25 mouse cellular contexts compared by ENCODE assay signal in genomic region chr3:121824319-121824718, GRCm38 (mm10). TPM values are rescaled to one million over a fixed set of nuclear protein-coding genes. Genes with fewer than 3 reads are reported as not detected.
DNase-seq lines count a peak whose midpoint lies in the region; ATAC-seq and TF ChIP-seq lines count a peak whose summit lies in the region.
"Had no signal": no experiment of that assay in that cellular context is flagged by ENCODE, and none has a peak within 500 bp of the region (broad histone marks: within the 10 kb centered on the region; RNA-seq: fewer than 3 reads in every experiment).

No protein-coding gene starts in this region.

- no peak for DNase-seq in liver, embryonic 11.5 days (ENCODE audit: low spot score)
- DNase-seq in liver, postnatal 0 days, result no peak
- DNase-seq in liver, embryonic 14.5 days (ENCODE audit: low read depth in 3 of 3, low spot score in 3 of 3), result no peak
- DNase-seq in liver (no peak), MEL (ENCODE audit: low read depth, low spot score) (no peak)
- no peak for DNase-seq in urinary bladder, postnatal 14 days (ENCODE audit: low spot score)
- DNase-seq in natural killer cell, adult 2 months (ENCODE audit: low spot score in 2 of 2), result no peak
- DNase-seq: adrenal gland, adult 2 months; adrenal gland, postnatal 10 days; adrenal gland, postnatal 25 days; B cell, adult 2 months; cerebellum, adult 11 months; cerebellum, adult 18-20 months; cerebellum, adult 8-10 months; cerebellum, adult 9-11 months; cerebellum, postnatal 14 days; cerebellum, postnatal 36 days had no signal

- TF ChIP-seq RAD21 in MEL (IDR thresholded peaks at IDR 0.05; ENCODE audit: low read depth, low read length), result no peak

- H3K79me2 ChIP-seq in MEL (ENCODE audit: control insufficient read depth, insufficient read depth, low read length, poor library complexity), result no peaks in the 10 kb centered on the region; the same call in 1 of the 2 replicates

- H3K4me1 ChIP-seq in liver, embryonic 11.5 days (replicated peaks; ENCODE audit: control insufficient read depth, insufficient read depth, low read length), result no peaks in the 10 kb centered on the region; the same call in none of the 2 replicates
- peaks cover 6% of the 10 kb centered on the region for H3K4me1 ChIP-seq in liver, postnatal 0 days (ENCODE audit: insufficient read depth)
- peaks cover 0 to 12% of the 10 kb centered on the region in 2 experiments; a peak in 2 of 4 replicates for H3K4me1 ChIP-seq in liver, embryonic 14.5 days (replicated peaks; ENCODE audit: control insufficient read depth in 2 of 2, insufficient read depth in 2 of 2, low read length in 1 of 2)
- H3K4me1 ChIP-seq in MEL (ENCODE audit: control insufficient read depth in 1 of 2, insufficient read depth in 2 of 2, low read length in 2 of 2), result peaks cover 0 to 12% of the 10 kb centered on the region in 2 experiments; a peak in 2 of 4 replicates
- H3K4me1 ChIP-seq: embryonic facial prominence, embryonic 12.5 days; forebrain, embryonic 15.5 days had no signal

- no peaks in the 10 kb centered on the region for H3K27me3 ChIP-seq in liver, embryonic 11.5 days (replicated peaks; ENCODE audit: control insufficient read depth, insufficient read depth, low read length)
- no peaks in the 10 kb centered on the region for H3K27me3 ChIP-seq in liver, postnatal 0 days (ENCODE audit: insufficient read depth, low read length)
- no peaks in the 10 kb centered on the region for H3K27me3 ChIP-seq in liver, embryonic 14.5 days (ENCODE audit: control insufficient read depth, insufficient read depth, low read length)
- no peaks in the 10 kb centered on the region for H3K27me3 ChIP-seq in MEL (ENCODE audit: control insufficient read depth in 1 of 2, insufficient read depth in 2 of 2, low read length in 2 of 2)
- H3K27me3 ChIP-seq: CH12.LX; embryonic facial prominence, embryonic 12.5 days; forebrain, embryonic 13.5 days; forebrain, embryonic 15.5 days had no signal

- no peak overlapping the region for H3K4me3 ChIP-seq in liver, embryonic 11.5 days (ENCODE audit: low read depth, low read length)
- no peak overlapping the region for H3K4me3 ChIP-seq in liver, postnatal 0 days (ENCODE audit: low read depth, low read length)
- no peak overlapping the region for H3K4me3 ChIP-seq in liver, embryonic 14.5 days (ENCODE audit: insufficient read depth in 1 of 2, low read depth in 2 of 2, low read length in 2 of 2)
- no peak overlapping the region for H3K4me3 ChIP-seq in MEL (ENCODE audit: control insufficient read depth in 1 of 2, insufficient read depth in 1 of 2, low read depth in 2 of 2, low read length in 2 of 2)
- H3K4me3 ChIP-seq: embryonic facial prominence, embryonic 10.5 days; embryonic facial prominence, embryonic 12.5 days; forebrain, embryonic 13.5 days; forebrain, embryonic 15.5 days had no signal

- no peak overlapping the region for H3K27ac ChIP-seq in liver, embryonic 11.5 days (ENCODE audit: low read depth, low read length)
- no peak overlapping the region for H3K27ac ChIP-seq in liver, postnatal 0 days (ENCODE audit: low read depth)
- H3K27ac ChIP-seq in liver, embryonic 14.5 days, result no peak overlapping the region
- no peak overlapping the region for H3K27ac ChIP-seq in MEL (ENCODE audit: control insufficient read depth, low read depth, low read length)
- H3K27ac ChIP-seq: embryonic facial prominence, embryonic 10.5 days; embryonic facial prominence, embryonic 12.5 days; forebrain, embryonic 13.5 days; forebrain, embryonic 15.5 days had no signal

- H3K36me3 ChIP-seq in liver, embryonic 11.5 days (ENCODE audit: control insufficient read depth, insufficient read depth, low read length), result no peaks in the 10 kb centered on the region
- H3K36me3 ChIP-seq in liver, postnatal 0 days (replicated peaks; ENCODE audit: insufficient read depth, low read length), result no peaks in the 10 kb centered on the region
- H3K36me3 ChIP-seq in liver, embryonic 14.5 days (replicated peaks; ENCODE audit: control insufficient read depth, insufficient read depth, low read depth), result no peaks in the 10 kb centered on the region
- peaks cover 0 to 2% of the 10 kb centered on the region in 2 experiments; a peak in 2 of 4 replicates for H3K36me3 ChIP-seq in MEL (ENCODE audit: control insufficient read depth in 1 of 2, insufficient read depth in 2 of 2, low read length in 2 of 2)
- H3K36me3 ChIP-seq: embryonic facial prominence, embryonic 10.5 days; embryonic facial prominence, embryonic 12.5 days; forebrain, embryonic 15.5 days; G1E had no signal

- TF ChIP-seq EP300 in liver, postnatal 0 days (IDR thresholded peaks at IDR 0.05; ENCODE audit: low read depth), result no peak
- 0 out of 2 replicates have a peak, but pooled peaks have one; percentile 15 for TF ChIP-seq EP300 in liver, embryonic 14.5 days (IDR thresholded peaks at IDR 0.05; ENCODE audit: low read depth)
- TF ChIP-seq EP300 in MEL (IDR thresholded peaks at IDR 0.05; ENCODE audit: low read depth in 1 of 2, low read length in 2 of 2), result peak; percentile 29 to 71; a peak in 3 of 4 replicates

- no peak overlapping the region for H3K4me2 ChIP-seq in liver, embryonic 11.5 days
- H3K4me2 ChIP-seq in liver, postnatal 0 days (ENCODE audit: low read depth, low read length), result no peak overlapping the region
- H3K4me2 ChIP-seq in liver, embryonic 14.5 days (ENCODE audit: low read depth), result no peak overlapping the region
- H3K4me2 ChIP-seq: embryonic facial prominence, embryonic 12.5 days; forebrain, embryonic 13.5 days; forebrain, embryonic 15.5 days had no signal

- no peak overlapping the region for H3K9ac ChIP-seq in liver, embryonic 11.5 days (ENCODE audit: low read depth, low read length)
- H3K9ac ChIP-seq in liver, postnatal 0 days (replicated peaks), result no peak overlapping the region
- no peak overlapping the region for H3K9ac ChIP-seq in liver, embryonic 14.5 days (replicated peaks)
- no peak overlapping the region for H3K9ac ChIP-seq in MEL (ENCODE audit: control insufficient read depth, low read depth, low read length, poor library complexity, severe bottlenecking)
- H3K9ac ChIP-seq: embryonic facial prominence, embryonic 12.5 days; forebrain, embryonic 13.5 days; forebrain, embryonic 15.5 days had no signal

- no peaks in the 10 kb centered on the region for H3K9me3 ChIP-seq in liver, embryonic 11.5 days (ENCODE audit: control insufficient read depth, low read length)
- no peaks in the 10 kb centered on the region for H3K9me3 ChIP-seq in liver, postnatal 0 days (ENCODE audit: low read length)
- H3K9me3 ChIP-seq in liver, embryonic 14.5 days (ENCODE audit: control insufficient read depth, low read length), result no peaks in the 10 kb centered on the region
- H3K9me3 ChIP-seq in MEL (replicated peaks; ENCODE audit: insufficient read depth, low read length), result no peaks in the 10 kb centered on the region
- H3K9me3 ChIP-seq: embryonic facial prominence, embryonic 10.5 days; embryonic facial prominence, embryonic 12.5 days; forebrain, embryonic 13.5 days; forebrain, embryonic 15.5 days; G1E had no signal

- 67% methylated on average over 1 of the region's 1 CpGs for WGBS in liver, embryonic 11.5 days
- WGBS in liver, postnatal 0 days (ENCODE audit: insufficient replicate concordance), result 62% methylated on average over 1 of the region's 1 CpGs
- WGBS in liver, embryonic 14.5 days (ENCODE audit: insufficient replicate concordance), result 26% methylated on average over 1 of the region's 1 CpGs

- peak; percentile 41; the same call in 1 of the 2 replicates for ATAC-seq in liver, embryonic 11.5 days (replicated peaks; ENCODE audit: low FRiP score)
- ATAC-seq in liver, postnatal 0 days, result no peak
- ATAC-seq in liver, embryonic 14.5 days (ENCODE audit: insufficient read depth), result no peak
- ATAC-seq in megakaryocyte progenitor cell, adult 5-6 weeks (replicated peaks; ENCODE audit: poor library complexity), result peak; percentile 55
- ATAC-seq: CD4-positive, CD25-positive, alpha-beta regulatory T cell, adult 4 months; forebrain, embryonic 13.5 days; forebrain, embryonic 15.5 days had no signal

- no peak for TF ChIP-seq CTCF in liver, postnatal 0 days (IDR thresholded peaks at IDR 0.05; ENCODE audit: low read depth)
- TF ChIP-seq CTCF in liver, embryonic 14.5 days (IDR thresholded peaks at IDR 0.05; ENCODE audit: low read depth), result no peak
- TF ChIP-seq CTCF in MEL (IDR thresholded peaks at IDR 0.05 in 2 of 3, conservative IDR thresholded peaks at IDR 0.05 in 1 of 3; ENCODE audit: control insufficient read depth in 1 of 3, insufficient read depth in 1 of 3, low read depth in 2 of 3, low read length in 3 of 3, poor library complexity in 1 of 3, severe bottlenecking in 1 of 3), result no peak

- TF ChIP-seq POLR2A in MEL (IDR thresholded peaks at IDR 0.05; ENCODE audit: control insufficient read depth in 1 of 2, insufficient read depth in 1 of 2, low read depth in 1 of 2, low read length in 2 of 2, poor library complexity in 1 of 2), result no peak

TF ChIP-seq in MEL, 35 proteins besides CTCF, POLR2A, EP300 and RAD21:
- TF ChIP-seq GATA1 (IDR thresholded peaks at IDR 0.05; ENCODE audit: low read depth, low read length) (0 out of 2 replicates have a peak, but pooled peaks have one; percentile 38), RCOR1 (IDR thresholded peaks at IDR 0.05; ENCODE audit: low read depth, low read length) (0 out of 2 replicates have a peak, but pooled peaks have one; percentile 12), TCF12 (IDR thresholded peaks at IDR 0.05; ENCODE audit: low read depth, low read length) (peak; percentile 42; the same call in 1 of the 2 replicates), CHD2 (IDR thresholded peaks at IDR 0.05; ENCODE audit: low read length) (no peak)

RNA-seq across cellular contexts. Expression of gene Abcd3, which starts 9.2 kb away (rescaled TPM):
- 41.5 and 49.1 TPM in 2 replicates for polyA plus RNA-seq in liver, embryonic 11.5 days (2014; fragmentation: Nextera tagmentation; extraction: Ambion mirVana)
- polyA plus RNA-seq in liver, postnatal 0 days (2015; fragmentation: Nextera tagmentation; extraction: Ambion mirVana), result 132 and 148 TPM in 2 replicates
- 3.6 and 6.1 TPM in 2 replicates for polyA plus RNA-seq in liver, embryonic 14.5 days (2012; rRNA removed)
- 16.5 and 18.8 TPM in 2 replicates for polyA plus RNA-seq in liver, embryonic 14.5 days (2014; fragmentation: Nextera tagmentation; extraction: Ambion mirVana)
- 14.8 and 22.2 TPM in 2 replicates for total RNA-seq in MEL (2012; rRNA removed)
- 10 to 100 TPM; 29.9 to 61.4 TPM for polyA plus RNA-seq in MEL (2012; ENCODE audit: insufficient read depth in 1 of 2, insufficient read length in 2 of 2, low read depth in 1 of 2, low replicate concordance in 2 of 2, missing spikeins in 1 of 2)
- total RNA-seq in megakaryocyte progenitor cell, adult 5-6 weeks (2015), result 33.2 and 39.9 TPM in 2 replicates
- 41.3 and 43.7 TPM in 2 replicates for total RNA-seq in megakaryocyte progenitor cell, adult 5-6 weeks (2017)

Comparison
In these comparisons a context has a peak if more than half of its experiments do, and no peak if none do; other contexts are left out.
1. ATAC-seq: peak in liver, embryonic 11.5 days (single experiment) and megakaryocyte progenitor cell, adult 5-6 weeks (single experiment); none in liver, postnatal 0 days (single experiment) and liver, embryonic 14.5 days (single experiment).